Mouse (Mus musculus) c-Kit-negative CD71-positive TER-119-positive erythroid progenitor cells, embryonic 14.5 days (primary cell): Measurements from ENCODE around the gene Ipmk.

Experiments
- DNase-seq: peaks from one replicate; pipeline ENCODE4 v3.0.0-alpha.2; 2013; ENCODE audit warnings: low read depth, low spot score

The Ipmk gene

DNA sequence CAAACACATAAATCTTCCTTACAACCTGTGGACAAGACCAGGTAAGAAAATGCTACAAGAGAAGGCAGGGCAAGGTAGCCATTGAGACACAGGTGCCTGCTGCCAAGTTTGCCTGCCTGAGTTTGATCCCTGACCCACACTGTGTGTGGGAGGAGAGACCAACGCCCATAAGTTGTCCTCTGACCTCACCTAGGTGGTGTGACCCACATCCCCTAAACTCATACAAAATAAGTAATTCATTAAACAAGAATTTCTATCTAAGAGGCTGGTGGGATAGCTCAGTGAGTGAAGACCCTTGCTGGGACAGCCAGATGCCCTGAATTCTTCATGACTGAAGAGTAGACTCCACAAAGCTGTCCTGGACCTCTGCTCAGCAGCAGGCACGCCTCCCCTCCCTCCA is 7.4 kb upstream of the Ipmk start:
- DNase-seq = no peak

DNA sequence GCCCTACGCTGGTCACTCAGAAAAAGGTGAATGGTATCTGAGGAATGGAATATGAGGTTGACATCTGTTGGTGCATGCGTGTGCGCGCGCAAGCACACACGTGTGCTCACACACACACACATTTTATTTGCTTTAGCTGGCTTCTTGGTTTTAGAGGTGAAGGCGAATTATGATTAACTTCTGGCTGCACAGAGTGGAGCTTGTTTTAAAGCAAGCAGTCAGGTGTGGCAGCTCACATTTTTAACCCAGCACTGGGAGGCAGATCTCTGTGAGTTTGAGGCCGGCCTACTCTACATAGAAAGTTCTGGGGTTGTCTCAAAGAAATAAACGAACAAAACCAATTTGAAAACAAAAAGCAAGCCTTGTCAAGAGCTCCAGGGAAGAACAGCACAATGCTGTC is 6.3 kb upstream of the Ipmk start:
- DNase-seq = no peak

DNA sequence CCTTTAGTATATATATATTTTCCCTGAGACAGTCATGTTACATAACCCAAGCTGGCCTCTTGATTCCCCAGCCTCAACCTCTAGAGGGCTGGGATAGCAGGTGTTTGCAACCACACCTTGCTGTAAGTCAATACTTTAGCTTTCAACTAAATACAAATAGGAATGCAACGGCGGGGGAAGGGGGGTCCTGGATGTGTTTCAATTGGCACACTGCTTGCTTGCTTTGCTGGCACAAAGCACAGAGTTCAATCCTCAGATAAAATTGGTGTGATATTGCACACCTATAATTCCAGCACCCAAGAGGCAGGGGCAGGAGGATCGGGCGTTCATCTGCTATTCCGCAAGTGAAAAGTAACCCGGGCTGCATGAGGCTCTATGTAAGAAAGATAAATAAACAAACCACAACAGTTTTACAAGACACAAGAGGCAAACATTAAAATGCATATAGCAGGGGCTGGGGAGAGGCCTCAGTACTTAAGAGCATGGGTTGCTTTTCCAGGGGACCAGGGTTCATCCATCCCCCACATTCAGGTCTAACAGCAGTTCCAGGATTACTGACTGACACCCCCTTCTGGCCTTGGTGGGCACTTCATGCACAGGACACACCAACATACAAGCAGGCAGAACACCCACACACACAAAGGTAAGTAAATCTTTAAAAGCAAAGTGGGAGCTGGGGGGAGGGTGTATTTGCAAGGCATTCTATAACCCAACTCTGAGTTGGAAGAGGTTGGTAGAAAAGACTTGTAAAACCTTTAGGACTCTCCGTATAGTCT is 5.3 kb upstream of the Ipmk start:
- no peak for DNase-seq

DNA sequence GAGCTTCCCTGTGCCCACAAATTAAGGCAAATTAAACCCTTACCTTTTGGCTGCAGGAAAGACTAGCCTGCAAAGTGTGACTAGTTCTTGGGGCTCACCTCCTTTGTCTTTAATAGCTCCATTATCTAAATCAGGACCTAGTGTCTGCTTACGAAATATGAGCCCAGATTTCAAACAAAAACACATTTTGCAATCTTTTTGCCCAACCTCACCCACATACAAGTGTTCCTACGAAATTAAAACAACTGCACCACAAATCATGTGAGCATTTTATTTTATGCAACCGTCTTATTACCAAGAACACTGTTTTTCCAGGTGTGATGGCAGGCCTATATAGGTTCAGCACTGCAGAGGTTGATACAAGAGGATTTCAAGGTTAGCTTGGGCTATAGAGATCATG is 4.4 kb upstream of the Ipmk start:
- DNase-seq = no peak

DNA sequence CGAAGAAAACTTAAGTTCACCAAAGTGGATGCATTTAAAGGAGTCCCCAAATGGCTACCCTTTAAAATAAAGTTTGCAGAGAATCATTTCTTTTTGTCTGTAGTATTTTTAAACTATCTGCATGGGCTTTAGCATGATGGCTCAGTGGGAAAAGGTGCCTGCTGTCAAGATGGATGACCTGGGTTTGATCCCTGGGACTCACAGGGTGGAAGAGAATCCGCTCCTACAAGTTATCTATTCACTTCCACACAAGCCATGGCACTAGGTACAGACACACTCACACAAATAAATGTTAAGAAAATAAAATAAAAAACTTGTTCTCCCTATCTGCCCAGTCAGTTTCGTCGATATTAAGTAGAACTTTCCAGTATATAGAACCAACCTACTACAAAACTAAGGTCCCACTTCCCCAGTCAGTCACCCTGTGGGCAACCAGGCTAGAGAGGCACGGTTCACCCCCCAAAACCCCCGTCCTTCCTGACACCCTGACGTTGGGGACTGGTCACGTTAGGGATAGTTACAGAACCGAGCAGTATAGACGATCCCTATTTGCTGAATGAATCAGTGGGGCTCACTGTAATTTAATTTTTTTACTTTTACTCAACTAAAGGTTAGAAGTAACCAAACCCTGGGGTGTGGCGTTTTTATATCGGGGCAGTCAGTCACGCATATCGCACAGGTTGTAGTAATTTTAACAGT is 3.8 kb upstream of the Ipmk start:
- DNase-seq = peak; percentile 29

DNA sequence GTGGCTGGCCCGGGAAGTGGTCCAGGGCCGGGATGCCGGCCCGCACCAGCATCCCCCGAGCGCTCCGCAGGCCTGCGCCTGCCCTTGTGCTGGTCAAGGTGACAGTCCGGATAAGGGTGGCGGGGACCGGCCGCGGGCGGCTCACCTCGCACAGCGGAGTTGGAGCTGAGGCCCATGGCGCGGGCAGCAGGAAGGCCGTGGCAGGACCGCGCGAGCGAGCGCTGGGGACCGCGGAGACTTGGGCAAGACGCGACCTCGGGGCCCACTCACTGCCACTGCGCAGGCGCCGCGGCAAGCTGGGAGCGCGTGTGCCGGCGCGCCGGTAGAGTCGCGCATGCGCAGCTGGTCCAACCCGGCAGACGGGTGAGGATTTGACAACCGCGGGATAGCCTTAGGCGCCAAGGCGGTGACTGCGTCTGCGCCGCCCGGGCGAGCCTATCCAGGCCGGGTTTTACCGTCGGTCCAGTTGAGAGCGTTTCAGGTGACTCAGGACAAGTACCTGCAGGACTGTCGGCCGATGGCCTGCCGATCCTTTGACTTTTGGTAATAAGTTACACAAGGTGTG is 2.9 kb upstream of the Ipmk start, which contains the start of gene Cisd1:
Gene Cisd1 (minus strand): TSS at position 376 of the 565 bp plus-strand sequence.
- DNase-seq = peak; percentile 88

DNA sequence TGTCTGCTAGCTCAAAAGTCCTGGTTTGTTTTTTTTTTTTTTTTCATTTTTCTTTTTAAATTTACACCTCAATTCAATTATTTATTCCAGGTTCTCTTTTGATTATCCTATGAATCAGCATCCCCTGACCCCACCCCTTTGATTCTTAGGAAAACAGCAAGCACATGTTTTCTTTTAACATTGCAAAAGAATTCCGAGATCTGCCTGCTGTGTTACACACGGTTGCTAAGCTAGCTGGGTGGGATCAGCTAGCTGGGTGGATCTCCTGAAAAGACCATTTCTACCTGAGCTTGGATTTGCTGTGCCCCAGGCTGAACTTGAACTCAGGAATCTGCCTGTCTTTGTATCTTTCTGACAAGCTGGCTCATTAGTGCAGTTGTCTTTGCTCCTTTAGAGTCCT is 1.5 kb upstream of the Ipmk start:
- no peak for DNase-seq

DNA sequence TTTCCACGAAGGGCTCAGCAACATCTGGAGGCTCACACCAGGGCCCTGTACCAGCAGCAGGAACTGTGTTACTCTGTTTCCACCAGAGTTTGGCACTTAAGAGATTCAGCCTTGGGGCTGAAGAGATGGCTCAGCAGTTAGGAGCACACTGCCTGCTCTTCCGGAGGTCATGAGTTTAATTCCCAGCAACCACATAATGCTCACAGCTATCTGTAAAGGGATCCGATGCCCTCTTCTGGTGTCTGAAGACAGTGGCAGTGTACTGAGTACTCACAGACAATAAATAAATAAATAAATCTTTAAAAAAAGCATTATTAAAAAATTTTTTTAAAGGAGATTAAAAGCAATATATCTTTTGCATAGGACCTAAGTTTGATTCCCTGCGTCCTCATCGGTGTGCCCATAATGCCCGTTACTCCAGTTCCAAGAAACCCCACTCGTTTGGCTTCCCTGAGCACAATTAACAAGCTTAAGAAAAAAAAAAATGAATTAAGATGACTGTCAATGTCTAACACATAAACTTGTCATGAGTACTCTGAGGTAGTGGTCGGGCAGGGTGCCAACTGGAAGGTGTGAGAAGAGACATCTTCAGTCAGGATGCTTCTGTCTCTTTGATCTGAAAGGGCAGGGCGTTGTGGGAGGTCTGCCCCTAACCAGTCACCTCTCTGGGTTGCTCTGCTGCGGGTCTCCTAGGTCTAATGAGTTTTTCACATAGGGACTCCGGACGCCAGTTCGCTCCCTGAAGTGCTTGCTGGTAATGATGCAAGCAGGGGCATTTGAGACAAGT is 648 bp upstream of the Ipmk start:
- DNase-seq = peak; percentile 27

DNA sequence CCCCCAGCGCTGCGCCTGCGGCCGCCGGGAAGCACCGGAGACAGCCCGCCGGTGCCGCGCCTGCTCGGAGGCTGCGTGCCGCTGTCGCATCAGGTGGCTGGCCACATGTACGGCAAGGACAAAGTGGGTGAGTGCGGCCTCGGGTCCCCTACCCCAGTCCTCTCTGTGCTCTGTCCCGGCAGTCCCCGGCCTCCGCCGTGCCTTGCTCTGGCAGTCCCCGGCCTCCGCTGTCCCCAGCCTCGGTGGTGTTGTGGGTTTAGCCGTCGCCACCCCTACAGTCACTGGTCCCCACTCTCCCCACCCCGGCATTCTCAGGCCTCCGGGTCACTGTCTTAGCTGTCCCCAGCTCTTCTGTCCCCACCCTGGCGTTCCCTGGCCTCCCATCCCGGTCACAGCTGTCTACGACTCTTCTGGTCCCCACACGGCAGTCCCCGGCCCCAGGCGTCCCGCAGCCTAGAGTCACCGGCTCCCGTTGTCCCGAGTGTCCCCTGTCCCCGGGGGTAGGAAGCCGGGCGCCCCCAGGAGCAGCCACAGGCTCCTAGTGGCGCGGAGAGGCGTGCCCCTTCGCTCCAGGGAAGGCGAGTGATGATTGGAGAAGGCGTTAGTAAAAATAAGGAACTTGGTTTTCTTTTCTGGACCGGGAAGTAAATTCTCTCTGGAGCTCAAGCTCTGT is 537 bp downstream of the Ipmk start:
- DNase-seq = peak; percentile 21

DNA sequence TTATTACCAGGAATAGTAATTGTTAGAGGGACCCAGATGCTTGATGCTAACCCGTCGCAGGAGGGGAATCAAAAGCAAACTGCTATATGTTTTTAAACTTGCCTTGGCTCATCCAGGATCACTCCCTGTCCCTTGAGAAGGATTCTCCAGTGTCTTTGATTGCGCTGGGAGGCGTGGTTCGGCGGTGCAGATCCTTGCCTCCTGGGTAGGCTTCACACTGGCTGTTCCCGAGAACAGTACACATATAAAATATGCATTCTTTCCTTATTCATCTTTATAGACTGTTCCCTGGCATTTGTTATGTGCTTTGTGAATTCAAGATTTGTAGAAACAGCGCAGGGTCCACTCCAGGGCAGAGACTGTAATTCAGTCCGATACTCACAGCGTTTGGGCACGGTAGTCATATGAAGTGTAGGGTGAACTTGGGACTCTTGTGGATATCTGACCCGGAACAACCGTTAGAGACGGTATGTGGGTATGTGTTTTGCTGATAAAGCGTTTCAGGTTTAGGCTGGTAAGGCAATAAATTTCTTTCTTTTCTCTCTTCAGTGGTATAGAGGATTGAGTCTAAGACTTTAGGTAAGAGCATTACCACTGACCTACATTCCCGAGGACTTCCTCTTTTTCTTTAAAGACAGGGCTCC is 1.2 kb downstream of the Ipmk start:
- peak; percentile 25 for DNase-seq

DNA sequence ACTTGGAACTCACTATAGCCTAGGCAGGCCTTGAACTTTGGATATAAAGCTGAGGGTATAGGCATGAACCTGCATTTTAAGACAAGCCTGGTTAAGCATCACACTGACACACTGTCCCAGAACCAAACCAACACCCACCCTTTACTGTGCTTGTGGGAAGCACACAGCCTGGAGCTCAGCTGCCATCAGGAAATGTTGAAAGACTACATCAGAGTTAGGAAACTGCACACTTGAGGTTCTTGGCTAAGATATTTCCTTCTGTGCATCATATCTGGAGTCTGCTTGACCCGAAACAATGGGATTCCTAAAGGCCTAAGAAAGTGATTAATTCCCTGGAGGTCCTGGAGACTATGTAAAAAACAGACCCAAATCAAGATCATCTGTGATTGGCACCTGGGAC is 1.7 kb downstream of the Ipmk start:
- DNase-seq = no peak

DNA sequence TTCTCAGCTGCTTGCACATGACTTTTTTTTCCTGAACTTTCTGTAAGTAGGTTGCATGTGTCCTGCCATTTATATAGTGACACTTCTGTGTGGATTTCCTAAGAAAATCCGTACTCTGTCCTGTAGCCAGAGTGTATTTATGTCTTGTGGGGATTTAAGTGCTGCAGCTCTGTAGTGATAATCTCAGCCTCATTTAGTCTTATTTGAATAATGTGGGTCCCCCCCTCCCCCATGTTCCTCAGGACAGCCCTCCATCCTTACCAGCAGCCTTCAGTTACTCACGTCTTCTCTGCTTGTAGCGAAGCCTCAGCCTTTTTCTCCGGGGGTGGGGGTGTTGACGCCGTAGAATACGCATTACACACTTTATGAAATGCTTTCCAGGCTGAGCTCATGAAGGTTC is 3.7 kb downstream of the Ipmk start:
- DNase-seq = no peak

DNA sequence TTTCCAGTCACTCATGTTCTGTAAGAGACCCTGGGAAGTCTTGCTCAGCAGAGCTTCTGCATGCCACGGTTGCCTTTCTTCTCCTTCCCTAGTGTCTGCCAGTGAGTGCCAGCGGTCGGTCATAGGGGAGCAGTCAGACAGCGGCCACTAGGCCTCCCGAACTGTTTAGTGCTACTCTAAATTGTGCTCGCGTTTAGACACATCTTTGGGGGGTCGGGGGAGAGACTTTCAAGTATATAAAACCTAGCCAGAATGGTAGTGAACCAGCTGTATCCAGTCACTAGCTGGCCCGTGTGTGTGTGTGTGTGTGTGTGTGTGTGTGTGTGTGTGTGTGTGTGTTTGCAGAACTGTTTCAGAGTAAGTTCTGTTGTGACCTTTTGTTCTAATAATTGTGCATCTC is 6.3 kb downstream of the Ipmk start:
- no peak for DNase-seq

DNA sequence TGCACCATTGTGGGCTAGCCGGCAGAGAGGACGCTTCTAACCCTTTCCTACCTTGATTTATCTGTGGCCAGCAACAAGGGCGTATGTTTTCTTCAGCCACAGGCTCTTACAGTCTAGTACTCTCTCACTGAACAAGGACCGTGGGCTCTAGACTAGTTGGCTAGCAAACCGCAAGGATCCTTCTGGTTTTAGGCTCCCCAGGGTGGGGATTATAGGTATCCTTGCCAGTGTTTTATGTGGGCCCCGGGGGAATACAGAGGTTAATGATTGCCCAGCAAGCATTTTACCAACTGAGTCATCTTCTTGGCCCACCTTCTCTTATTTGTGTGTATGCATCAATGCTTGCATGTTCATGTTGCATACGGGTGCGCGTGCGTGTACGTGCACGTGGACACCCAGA is 7.4 kb downstream of the Ipmk start:
- no peak for DNase-seq

DNA sequence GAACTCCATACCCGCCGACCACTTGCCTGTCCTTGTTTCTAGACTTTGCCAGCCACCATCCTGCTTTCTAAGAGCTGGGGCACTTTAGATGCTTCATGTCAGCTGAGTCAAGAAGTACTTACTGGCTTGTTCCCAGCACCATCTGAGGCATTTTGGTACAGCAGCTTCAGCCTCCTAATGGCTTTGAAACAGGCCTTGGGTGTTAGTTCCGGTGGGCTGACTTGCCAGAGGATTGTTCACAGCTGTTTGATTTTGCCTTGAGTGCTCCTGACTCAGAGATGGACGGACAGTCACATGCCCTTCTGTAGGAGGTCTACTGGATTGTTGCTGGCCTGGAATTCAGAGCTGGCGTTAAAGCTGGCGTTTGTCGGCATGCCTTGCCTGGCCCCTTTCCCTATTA is 13.5 kb downstream of the Ipmk start:
- DNase-seq = no peak

DNA sequence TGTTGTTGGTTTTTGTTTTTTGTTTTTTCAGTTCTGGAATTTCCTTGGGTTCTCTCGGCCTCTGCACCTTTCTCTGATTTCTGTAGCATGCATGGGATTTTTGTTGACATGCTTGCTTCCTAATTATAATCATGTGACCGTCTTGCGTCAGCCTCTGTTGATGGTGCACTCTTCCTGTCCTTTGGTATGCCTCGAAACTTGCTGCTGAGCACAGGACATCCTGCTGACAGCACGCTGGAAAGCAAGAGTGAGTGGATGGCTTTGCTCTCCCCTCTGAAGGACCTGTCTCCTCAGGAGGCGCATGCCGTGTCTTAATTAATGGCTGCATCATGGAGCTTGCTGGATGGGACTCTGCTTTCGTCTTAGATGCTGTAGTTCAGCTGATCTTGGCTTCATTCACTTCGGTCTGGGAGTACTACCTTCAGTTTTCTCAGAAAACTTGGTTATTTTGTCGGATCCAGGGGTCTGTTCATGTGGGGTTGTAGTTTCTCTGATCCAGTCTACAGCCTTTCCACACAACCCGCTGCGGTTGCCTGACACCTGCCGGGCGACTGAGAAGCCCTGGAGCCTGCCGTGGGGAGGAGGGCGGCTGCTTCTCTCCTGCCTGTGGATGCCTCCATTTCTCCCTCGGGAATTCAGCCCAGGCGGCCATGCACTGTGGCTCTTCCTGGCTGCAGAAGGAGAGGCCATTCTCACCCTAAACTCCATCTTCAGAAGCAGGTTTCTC is 14.4 kb downstream of the Ipmk start:
- no peak for DNase-seq

DNA sequence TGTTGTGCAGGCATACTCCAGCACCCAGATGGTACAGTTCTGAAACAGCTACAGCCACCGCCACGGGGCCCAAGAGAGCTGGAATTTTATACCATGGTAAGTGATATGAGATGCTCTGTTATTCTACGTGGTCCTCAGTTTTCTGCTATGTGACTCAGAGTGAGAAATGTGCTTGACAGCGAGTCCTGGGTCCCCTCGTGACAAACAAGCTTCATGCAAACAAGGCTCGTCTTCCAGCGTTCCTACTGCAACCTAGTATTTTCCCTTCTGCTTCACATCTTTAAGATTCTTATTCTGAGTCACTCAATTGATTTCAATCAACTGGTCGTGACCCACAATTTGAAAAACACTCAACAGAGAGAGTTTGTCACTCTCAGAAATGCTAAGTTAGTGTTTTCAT is 15.9 kb downstream of the Ipmk start:
- DNase-seq = no peak

DNA sequence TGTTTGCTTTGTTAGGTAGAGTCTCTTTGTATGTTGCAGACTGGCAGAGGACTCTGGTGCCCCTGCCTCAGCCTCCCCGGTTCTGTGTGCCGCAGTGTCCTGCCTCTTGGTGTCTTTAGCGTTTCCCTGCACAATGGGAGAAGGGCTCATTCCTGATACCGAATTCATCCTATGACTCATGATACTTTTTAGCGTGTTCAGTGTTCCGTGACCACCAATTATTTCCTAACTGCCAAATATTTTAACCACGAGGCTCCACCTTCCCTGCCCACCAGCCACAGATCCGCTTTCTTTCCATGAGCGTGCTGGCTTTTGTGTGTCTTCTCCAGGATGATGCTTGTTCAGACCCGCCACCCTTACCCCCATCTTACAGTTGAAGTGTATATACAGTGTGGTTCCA is 16.3 kb downstream of the Ipmk start:
- DNase-seq = no peak

DNA sequence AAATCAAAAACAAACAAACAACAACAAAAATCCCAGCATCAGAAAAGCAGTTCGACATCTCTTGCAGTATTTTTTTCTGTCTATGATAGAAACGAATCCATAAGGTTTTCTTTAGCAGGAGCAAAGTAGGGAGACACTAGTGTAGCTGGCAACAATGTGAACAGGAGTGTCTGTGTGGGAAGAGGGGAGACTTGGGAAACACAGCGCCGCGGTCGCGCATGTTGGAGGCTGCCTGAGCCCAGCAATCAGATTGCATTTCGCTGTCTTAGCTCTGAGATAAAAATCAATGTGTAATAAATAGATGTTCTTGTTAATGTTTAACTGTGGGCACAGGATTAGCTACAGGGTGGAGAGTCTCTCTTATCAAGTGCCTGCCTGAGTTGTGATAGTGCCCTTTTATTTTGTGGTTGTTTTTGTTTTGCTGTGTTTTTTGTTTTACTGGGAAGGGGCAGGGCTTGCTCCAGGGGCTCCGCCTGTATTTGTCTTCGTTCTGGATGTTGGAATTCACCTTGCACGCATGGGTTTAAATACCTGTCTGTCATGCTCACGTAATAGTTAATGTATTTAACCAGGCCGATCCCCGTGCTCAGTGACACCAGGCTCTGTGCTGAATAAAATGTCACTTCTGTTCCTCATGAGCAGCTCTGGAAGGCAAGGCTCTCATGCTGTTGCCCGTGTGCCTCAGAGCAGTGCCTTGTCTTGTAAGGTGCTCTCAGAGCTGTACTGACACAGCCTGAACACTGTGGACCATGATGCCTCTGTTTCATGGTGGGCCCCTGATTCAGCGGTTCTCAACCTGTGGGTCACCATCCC is 20.8 kb downstream of the Ipmk start:
- no peak for DNase-seq

DNA sequence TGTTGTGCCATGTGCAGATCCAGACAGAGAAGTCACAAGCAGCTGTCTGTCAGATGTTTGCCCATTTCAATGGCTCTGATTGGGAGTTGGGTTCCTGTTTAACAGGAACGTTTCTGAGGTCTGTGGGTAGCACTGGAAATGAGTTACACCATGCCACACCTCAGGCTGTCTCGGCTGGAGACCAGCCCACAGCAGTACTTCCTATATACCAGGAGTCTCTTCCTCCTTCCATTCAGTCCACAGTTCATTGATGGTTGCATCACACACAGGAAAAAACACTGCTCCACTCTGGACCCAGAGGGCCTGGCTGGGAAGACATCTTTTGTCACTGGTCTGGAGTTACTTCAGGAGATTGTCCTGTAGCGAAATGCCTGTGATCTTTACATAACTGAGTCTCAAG is 21.9 kb downstream of the Ipmk start:
- no peak for DNase-seq
